Mouse (Mus musculus): ENCODE measurements around the gene Rint1. TPM values are rescaled to one million over a fixed set of nuclear protein-coding genes. Genes with fewer than 3 reads are reported as not detected.

The Rint1 gene
- 24.1 TPM for total RNA-seq (2023)

GRCm38 (mm10) chr5:23787536-23788389 lies at the start of gene Rint1:
Gene Rint1, plus strand, starts transcription at chr5:23787711.

GRCm38 (mm10) chr5:23782931-23783877 lies 4.3 kb upstream of the Rint1 start, which contains the start of gene Pus7:
Gene Pus7, minus strand, starts transcription at chr5:23783711.

GRCm38 (mm10) chr5:23843674-23844530 lies 56.4 kb downstream of the Rint1 start, which contains the start of gene Tomm7:
Gene Tomm7, minus strand, starts transcription at chr5:23844161.

Other genes with a start within 250 kb of the Rint1 start
- gene Srpk2, start 103.1 kb upstream of the Rint1 start, total RNA-seq (2023), result 141 TPM
- 21.3 TPM for gene Pus7, start 4.0 kb upstream of the Rint1 start, total RNA-seq (2023)
- gene Tomm7, start 56.5 kb downstream of the Rint1 start, total RNA-seq (2023), result 47.4 TPM
- 16.1 TPM for gene Fam126a, start 243.0 kb downstream of the Rint1 start, total RNA-seq (2023)